Mouse (Mus musculus) lung, postnatal 0 days (tissue): ENCODE measurements at regions not wholly inside any gene's neighbourhood (a gene's known extent, or its start where the extent isn't known, plus 50 kb on each side); places are given as distances from the start of the nearest gene placed in this dataset.

Experiments used
- CTCF ChIP-seq: IDR thresholded peaks from 2 replicates; pipeline ENCODE4 v1.5.1; 2016; ENCODE audit warnings: antibody characterized with exemption, mild to moderate bottlenecking
- EP300 ChIP-seq: IDR thresholded peaks from 2 replicates; pipeline ENCODE4 v1.6.1; 2016; ENCODE audit warnings: antibody characterized with exemption, mild to moderate bottlenecking, control low read depth

DNA sequence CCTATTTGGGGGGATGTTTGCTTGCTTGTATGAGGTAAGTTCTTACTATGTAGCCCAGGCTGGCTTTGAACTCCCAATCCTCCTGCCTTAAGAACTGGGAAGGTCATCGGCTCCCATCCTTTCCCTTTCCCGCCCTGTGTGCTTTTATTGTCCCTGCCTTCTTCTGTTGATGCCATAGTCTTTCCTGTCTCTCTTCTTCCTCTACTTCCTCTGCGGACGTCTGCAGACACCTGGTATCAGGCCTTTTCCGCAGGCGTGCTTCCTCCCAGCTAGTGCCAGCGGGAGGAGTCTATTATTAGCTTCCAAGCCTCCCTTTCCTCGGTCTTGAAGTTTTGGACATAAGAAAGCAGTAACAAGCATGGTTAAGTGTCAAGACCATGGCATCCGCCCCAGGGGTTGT is 83.9 kb upstream of the Kit start:
- TF ChIP-seq CTCF (no peak), EP300 (peak; percentile 76)
